Mouse (Mus musculus): ENCODE results near the gene Hist1h2bh. TPM values are rescaled to one million over a fixed set of nuclear protein-coding genes. Genes with fewer than 3 reads are reported as not detected.
"Not testable (repeated sequence)": the region's sequence is repeated elsewhere in the genome, so short reads cannot be mapped to it uniquely, and the experiment has no call there.

The Hist1h2bh gene
- polyA plus RNA-seq, 1 experiment = 4.2 TPM

DNA sequence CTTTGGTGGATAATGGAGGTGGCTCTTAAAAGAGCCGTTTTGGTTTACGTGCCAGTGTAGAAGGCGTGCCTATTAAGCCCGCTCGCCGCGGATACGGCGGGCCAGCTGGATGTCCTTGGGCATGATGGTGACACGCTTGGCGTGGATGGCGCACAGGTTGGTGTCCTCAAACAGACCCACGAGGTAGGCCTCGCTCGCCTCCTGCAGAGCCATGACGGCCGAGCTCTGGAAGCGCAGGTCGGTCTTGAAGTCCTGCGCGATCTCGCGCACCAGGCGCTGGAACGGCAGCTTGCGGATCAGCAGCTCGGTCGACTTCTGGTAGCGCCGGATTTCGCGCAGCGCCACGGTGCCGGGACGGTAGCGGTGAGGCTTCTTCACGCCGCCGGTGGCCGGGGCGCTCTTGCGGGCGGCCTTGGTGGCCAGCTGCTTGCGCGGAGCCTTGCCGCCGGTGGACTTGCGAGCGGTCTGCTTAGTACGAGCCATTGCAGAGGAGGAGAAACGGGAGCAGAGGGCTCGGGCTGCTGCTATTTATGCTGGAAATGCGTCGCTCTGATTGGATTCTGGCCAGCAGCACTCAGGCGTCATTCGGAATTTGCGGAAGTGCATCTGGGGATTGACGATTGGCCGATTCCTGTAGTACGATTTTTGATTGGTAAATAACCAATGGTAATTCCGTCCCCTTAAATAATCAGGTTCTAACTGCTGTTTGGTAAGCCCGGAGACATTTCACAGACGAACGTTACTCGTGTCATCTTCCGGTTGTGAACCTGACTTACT, 18.9 kb upstream of the Hist1h2bh start, which contains the start of gene Hist1h3e:
Hist1h3e (minus strand) TSS at position 487 of the 777 bp plus-strand sequence.
- peak within 1 kb of the TSS; percentile 97 for H3K9ac ChIP-seq (ENCODE audit: low read depth, poor library complexity, severe bottlenecking)
- not testable (repeated sequence) for H3K9me3 ChIP-seq (replicated peaks; ENCODE audit: control insufficient read depth, insufficient read depth, low read length, poor library complexity, severe bottlenecking); H3K36me3 ChIP-seq (ENCODE audit: control insufficient read depth, insufficient read depth, low read length, poor library complexity, severe bottlenecking); H3K4me1 ChIP-seq (ENCODE audit: control insufficient read depth, insufficient read depth, low read length); H3K27me3 ChIP-seq (ENCODE audit: control insufficient read depth, insufficient read depth, low read length, poor library complexity, severe bottlenecking)
- TF ChIP-seq EP300 (IDR thresholded peaks at IDR 0.05; ENCODE audit: insufficient read depth, low read depth, low read length) = 0 out of 2 replicates have a peak, but pooled peaks have one; percentile 29
- peak; percentile 97 for TF ChIP-seq POLR2A (IDR thresholded peaks at IDR 0.05; ENCODE audit: insufficient read depth, low read length)
- H3K4me3 ChIP-seq (ENCODE audit: low read depth, low read length) = peak within 1 kb of the TSS; percentile 84
- peak within 1 kb of the TSS; percentile 98 for H3K27ac ChIP-seq (ENCODE audit: insufficient read depth, low read length)

GRCm38 (mm10) chr13:23561531-23561882, 18.3 kb upstream of the Hist1h2bh start:
- H3K36me3 ChIP-seq (ENCODE audit: control insufficient read depth, insufficient read depth, low read length, poor library complexity, severe bottlenecking); H3K27ac ChIP-seq (ENCODE audit: insufficient read depth, low read length); H3K4me1 ChIP-seq (ENCODE audit: control insufficient read depth, insufficient read depth, low read length); H3K9me3 ChIP-seq (replicated peaks; ENCODE audit: control insufficient read depth, insufficient read depth, low read length, poor library complexity, severe bottlenecking); H3K27me3 ChIP-seq (ENCODE audit: control insufficient read depth, insufficient read depth, low read length, poor library complexity, severe bottlenecking); H3K9ac ChIP-seq (ENCODE audit: low read depth, poor library complexity, severe bottlenecking): not testable (repeated sequence)
- peak overlapping the region; percentile 67 for H3K4me3 ChIP-seq (ENCODE audit: low read depth, low read length)

GRCm38 (mm10) chr13:23560699-23561098, 17.5 kb upstream of the Hist1h2bh start:
- H3K4me3 ChIP-seq (ENCODE audit: low read depth, low read length) = not testable (repeated sequence)

DNA sequence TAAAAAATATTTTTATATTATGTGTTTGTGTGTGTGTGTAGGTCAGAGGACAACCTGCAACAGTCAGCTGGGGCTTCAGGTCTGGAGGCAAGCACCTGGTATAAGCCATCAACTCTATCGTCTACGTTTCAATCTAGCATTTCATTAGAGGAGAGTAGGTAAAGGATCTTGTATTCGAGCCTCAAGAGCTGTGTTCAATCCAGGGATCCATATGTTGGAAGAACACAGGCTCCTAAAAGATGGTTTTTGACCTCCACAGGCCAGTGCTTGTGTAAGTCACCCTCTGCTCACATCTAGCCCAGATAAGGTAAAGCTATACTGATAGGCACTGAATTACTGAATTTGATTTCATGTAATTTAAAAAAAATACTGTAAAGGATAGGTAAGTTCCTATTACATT, 13.7 kb upstream of the Hist1h2bh start:
- H3K27ac ChIP-seq (ENCODE audit: insufficient read depth, low read length) = peak overlapping the region; percentile 82; the same call in 1 of the 2 replicates
- no peaks in the 10 kb centered on the region for H3K9me3 ChIP-seq (replicated peaks; ENCODE audit: control insufficient read depth, insufficient read depth, low read length, poor library complexity, severe bottlenecking)
- peak overlapping the region; percentile 91 for H3K9ac ChIP-seq (ENCODE audit: low read depth, poor library complexity, severe bottlenecking)
- no peaks in the 10 kb centered on the region for H3K4me1 ChIP-seq (ENCODE audit: control insufficient read depth, insufficient read depth, low read length)
- no peak for TF ChIP-seq POLR2A (IDR thresholded peaks at IDR 0.05; ENCODE audit: insufficient read depth, low read length)
- TF ChIP-seq CTCF (IDR thresholded peaks at IDR 0.05; ENCODE audit: low read depth, low read length) = no peak
- no peak for TF ChIP-seq EP300 (IDR thresholded peaks at IDR 0.05; ENCODE audit: insufficient read depth, low read depth, low read length)
- no peaks in the 10 kb centered on the region for H3K36me3 ChIP-seq (ENCODE audit: control insufficient read depth, insufficient read depth, low read length, poor library complexity, severe bottlenecking)
- no peaks in the 10 kb centered on the region for H3K27me3 ChIP-seq (ENCODE audit: control insufficient read depth, insufficient read depth, low read length, poor library complexity, severe bottlenecking)
- H3K4me3 ChIP-seq (ENCODE audit: low read depth, low read length) = no peak overlapping the region

More at GRCm38 (mm10) chr13:23560699-23561098, 17.5 kb upstream of the Hist1h2bh start:
- not testable (repeated sequence) for H3K9ac ChIP-seq (ENCODE audit: low read depth, poor library complexity, severe bottlenecking); H3K27me3 ChIP-seq (ENCODE audit: control insufficient read depth, insufficient read depth, low read length, poor library complexity, severe bottlenecking); H3K4me1 ChIP-seq (ENCODE audit: control insufficient read depth, insufficient read depth, low read length); H3K9me3 ChIP-seq (replicated peaks; ENCODE audit: control insufficient read depth, insufficient read depth, low read length, poor library complexity, severe bottlenecking); H3K36me3 ChIP-seq (ENCODE audit: control insufficient read depth, insufficient read depth, low read length, poor library complexity, severe bottlenecking)
- H3K27ac ChIP-seq (ENCODE audit: insufficient read depth, low read length) = peak overlapping the region; percentile 86

GRCm38 (mm10) chr13:23555839-23556416, 12.7 kb upstream of the Hist1h2bh start:
- Histone ChIP-seq H3K27me3 (ENCODE audit: control insufficient read depth, insufficient read depth, low read length, poor library complexity, severe bottlenecking) (no peaks in the 10 kb centered on the region), H3K4me3 (ENCODE audit: low read depth, low read length) (peak overlapping the region; percentile 68), H3K27ac (ENCODE audit: insufficient read depth, low read length) (peak overlapping the region; percentile 94), H3K36me3 (ENCODE audit: control insufficient read depth, insufficient read depth, low read length, poor library complexity, severe bottlenecking) (no peaks in the 10 kb centered on the region), H3K4me1 (ENCODE audit: control insufficient read depth, insufficient read depth, low read length) (no peaks in the 10 kb centered on the region), H3K9me3 (replicated peaks; ENCODE audit: control insufficient read depth, insufficient read depth, low read length, poor library complexity, severe bottlenecking) (no peaks in the 10 kb centered on the region), H3K9ac (ENCODE audit: low read depth, poor library complexity, severe bottlenecking) (peak overlapping the region; percentile 91)
- TF ChIP-seq POLR2A (IDR thresholded peaks at IDR 0.05; ENCODE audit: insufficient read depth, low read length) = peak; percentile 92
- no peak for TF ChIP-seq CTCF (IDR thresholded peaks at IDR 0.05; ENCODE audit: low read depth, low read length)

DNA sequence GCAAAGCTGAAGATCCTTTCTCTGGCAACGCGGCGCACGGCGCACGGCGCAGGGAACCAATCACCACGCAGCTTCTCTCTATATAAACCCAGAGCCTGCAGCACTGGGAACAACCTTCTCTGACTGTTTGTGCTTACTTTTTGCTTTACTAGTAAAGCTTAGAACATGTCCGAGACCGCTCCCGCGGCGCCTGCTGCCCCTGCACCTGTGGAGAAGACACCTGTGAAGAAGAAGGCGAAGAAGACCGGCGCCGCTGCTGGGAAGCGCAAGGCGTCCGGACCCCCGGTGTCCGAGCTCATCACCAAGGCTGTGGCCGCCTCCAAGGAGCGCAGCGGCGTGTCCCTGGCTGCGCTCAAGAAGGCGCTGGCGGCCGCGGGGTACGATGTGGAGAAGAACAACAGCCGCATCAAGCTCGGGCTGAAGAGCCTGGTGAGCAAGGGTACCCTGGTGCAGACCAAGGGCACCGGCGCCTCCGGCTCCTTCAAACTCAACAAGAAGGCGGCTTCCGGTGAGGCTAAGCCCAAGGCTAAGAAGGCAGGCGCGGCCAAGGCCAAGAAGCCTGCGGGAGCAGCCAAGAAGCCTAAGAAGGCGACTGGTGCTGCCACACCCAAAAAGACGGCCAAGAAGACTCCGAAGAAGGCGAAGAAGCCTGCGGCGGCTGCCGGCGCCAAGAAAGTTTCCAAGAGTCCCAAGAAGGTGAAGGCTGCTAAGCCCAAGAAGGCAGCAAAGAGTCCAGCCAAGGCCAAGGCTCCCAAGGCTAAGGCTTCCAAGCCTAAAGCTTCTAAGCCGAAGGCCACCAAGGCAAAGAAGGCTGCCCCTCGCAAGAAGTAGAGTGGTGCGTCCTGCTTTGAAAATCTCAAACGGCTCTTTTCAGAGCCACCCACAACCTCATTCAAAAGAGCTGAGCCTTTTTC, 12.0 kb upstream of the Hist1h2bh start:
- peak overlapping the region; percentile 68 for H3K4me3 ChIP-seq (ENCODE audit: low read depth, low read length)

More for the DNA sequence above, 12.0 kb upstream of the Hist1h2bh start:
- H3K27me3 ChIP-seq (ENCODE audit: control insufficient read depth, insufficient read depth, low read length, poor library complexity, severe bottlenecking) = no peaks in the 10 kb centered on the region
- peak overlapping the region; percentile 95 for H3K9ac ChIP-seq (ENCODE audit: low read depth, poor library complexity, severe bottlenecking)
- H3K36me3 ChIP-seq (ENCODE audit: control insufficient read depth, insufficient read depth, low read length, poor library complexity, severe bottlenecking) = no peaks in the 10 kb centered on the region
- no peaks in the 10 kb centered on the region for H3K9me3 ChIP-seq (replicated peaks; ENCODE audit: control insufficient read depth, insufficient read depth, low read length, poor library complexity, severe bottlenecking)
- H3K27ac ChIP-seq (ENCODE audit: insufficient read depth, low read length) = peak overlapping the region; percentile 90
- H3K4me1 ChIP-seq (ENCODE audit: control insufficient read depth, insufficient read depth, low read length) = no peaks in the 10 kb centered on the region
- TF ChIP-seq POLR2A (IDR thresholded peaks at IDR 0.05; ENCODE audit: insufficient read depth, low read length) (peak; percentile 99), EP300 (IDR thresholded peaks at IDR 0.05; ENCODE audit: insufficient read depth, low read depth, low read length) (no peak)
